Mouse (Mus musculus): ENCODE measurements at regions not wholly inside any gene's neighbourhood (a gene's known extent, or its start where the extent isn't known, plus 50 kb on each side); places are given as distances from the start of the nearest gene placed in this dataset.

DNA sequence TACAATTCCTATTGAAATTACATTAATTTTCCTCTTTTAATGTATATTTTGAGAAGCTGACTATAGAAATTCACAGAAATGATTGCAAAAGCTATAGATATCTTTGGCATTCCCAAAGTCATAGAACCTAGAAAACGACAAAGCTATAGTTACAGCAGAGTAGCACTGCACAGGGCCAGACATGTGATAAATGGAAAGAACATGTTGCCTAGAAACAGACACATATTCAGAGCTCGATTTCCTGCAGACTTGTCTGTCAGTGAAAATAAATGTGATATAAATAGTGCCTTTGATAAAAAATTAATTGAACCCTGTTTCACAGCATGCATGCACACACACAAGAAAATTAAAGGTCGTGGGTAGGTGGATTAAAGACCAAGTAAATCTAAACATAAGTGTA, 182.8 kb upstream of the Atp10a start:
- ATAC-seq (replicated peaks; ENCODE audit: low FRiP score, poor library complexity, severe bottlenecking): no peak

DNA sequence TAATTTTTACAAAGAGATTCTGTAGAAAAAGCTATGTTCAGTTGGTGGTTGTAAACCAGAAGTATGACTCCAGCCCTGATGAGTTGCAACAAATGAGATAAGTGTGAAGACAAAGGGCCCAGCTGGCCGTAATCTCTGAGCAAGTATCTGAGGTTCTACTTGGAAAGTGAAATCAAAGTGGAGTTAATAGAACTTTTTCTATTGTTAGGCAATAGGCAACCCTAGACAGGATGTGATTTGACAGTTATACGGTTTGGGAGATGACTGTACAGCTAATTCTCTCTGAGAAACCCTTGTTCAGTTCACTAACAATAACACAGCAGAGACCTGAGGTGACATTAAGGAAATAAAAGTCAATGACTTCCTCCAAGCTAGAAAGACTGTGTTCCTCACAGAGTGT, 180.8 kb upstream of the Atp10a start:
- ATAC-seq (replicated peaks; ENCODE audit: low FRiP score, poor library complexity, severe bottlenecking): no peak

DNA sequence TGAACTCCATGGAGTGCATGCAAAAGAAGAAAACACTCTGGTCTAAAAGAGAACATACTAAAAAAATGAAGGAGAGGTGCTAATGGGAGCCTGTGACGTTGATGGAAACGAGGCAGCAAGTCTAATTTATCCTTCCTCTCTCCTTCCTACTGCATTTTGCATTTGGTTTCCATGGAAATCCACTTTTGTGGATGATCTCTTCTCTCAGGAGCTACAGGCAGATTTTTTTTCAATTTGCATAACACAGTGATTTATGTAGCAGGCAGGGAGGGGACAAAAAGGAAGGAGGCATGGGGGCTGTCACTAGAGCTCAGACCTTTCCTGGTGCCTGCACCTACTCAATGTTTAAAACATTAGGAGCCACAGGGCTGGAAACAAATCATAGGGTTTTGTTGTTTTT, 167.7 kb upstream of the Atp10a start:
- no peak for ATAC-seq (replicated peaks; ENCODE audit: low FRiP score, poor library complexity, severe bottlenecking)

Measured in erythroid progenitor cell, adult 5-6 weeks (primary cell).